Comparison of ENCODE assay signal across 14 mouse cellular contexts in genomic region chr11:32402712-32403111, GRCm38 (mm10). TPM values are rescaled to one million over a fixed set of nuclear protein-coding genes. Genes with fewer than 3 reads are reported as not detected.
DNase-seq lines count a peak whose midpoint lies in the region; ATAC-seq and TF ChIP-seq lines count a peak whose summit lies in the region.
"Had no signal": no experiment of that assay in that cellular context is flagged by ENCODE, and none has a peak within 500 bp of the region (broad histone marks: within the 10 kb centered on the region; RNA-seq: fewer than 3 reads in every experiment).

No protein-coding gene starts in this region.

- peak; percentile 53 for ATAC-seq in forebrain, embryonic 13.5 days
- no peak for ATAC-seq in liver, postnatal 0 days
- ATAC-seq: midbrain, embryonic 15.5 days; Patski had no signal

- H3K4me1 ChIP-seq in forebrain, embryonic 13.5 days: 0 out of 2 replicates have a peak, but pooled peaks cover 5% of the 10 kb centered on the region
- peaks cover 5% of the 10 kb centered on the region for H3K4me1 ChIP-seq in forebrain, embryonic 10.5 days
- H3K4me1 ChIP-seq in liver, postnatal 0 days (ENCODE audit: insufficient read depth): no peaks in the 10 kb centered on the region

- 78% methylated on average over 7 of the region's 7 CpGs for WGBS in forebrain, embryonic 13.5 days
- 86% methylated on average over 7 of the region's 7 CpGs for WGBS in forebrain, embryonic 10.5 days
- 58% methylated on average over 5 of the region's 7 CpGs for WGBS in liver, postnatal 0 days (ENCODE audit: insufficient replicate concordance)

- no peak overlapping the region for H3K4me3 ChIP-seq in forebrain, embryonic 13.5 days
- no peak overlapping the region for H3K4me3 ChIP-seq in forebrain, embryonic 10.5 days
- H3K4me3 ChIP-seq in liver, postnatal 0 days (ENCODE audit: low read depth, low read length): no peak overlapping the region
- H3K4me3 ChIP-seq: heart, embryonic 10.5 days; liver, embryonic 15.5 days; midbrain, embryonic 15.5 days had no signal

- no peak overlapping the region for H3K27ac ChIP-seq in forebrain, embryonic 13.5 days
- H3K27ac ChIP-seq in forebrain, embryonic 10.5 days: no peak overlapping the region
- H3K27ac ChIP-seq in liver, postnatal 0 days (ENCODE audit: low read depth): no peak overlapping the region
- H3K27ac ChIP-seq: heart, embryonic 10.5 days; hindbrain, embryonic 14.5 days; liver, embryonic 15.5 days; midbrain, embryonic 15.5 days had no signal

- H3K9ac ChIP-seq in forebrain, embryonic 13.5 days: no peak overlapping the region
- no peak overlapping the region for H3K9ac ChIP-seq in liver, postnatal 0 days (replicated peaks)
- H3K9ac ChIP-seq: hindbrain, embryonic 14.5 days; liver, embryonic 15.5 days; midbrain, embryonic 15.5 days had no signal

- TF ChIP-seq EP300 in liver, postnatal 0 days (IDR thresholded peaks at IDR 0.05; ENCODE audit: low read depth): no peak

- no peak for DNase-seq in forebrain, embryonic 10.5 days (ENCODE audit: extremely low spot score, low spot score)
- DNase-seq in adipocyte (ENCODE audit: low spot score): peak; percentile 71
- DNase-seq in layer of hippocampus, adult 18-20 months (ENCODE audit: low spot score in 2 of 2): peak; percentile 64 to 68
- peak; percentile 82 to 90 for DNase-seq in left cerebral cortex, postnatal 14 days (ENCODE audit: low spot score in 2 of 2)
- no peak for DNase-seq in embryo, embryonic 11 days
- no peak for DNase-seq in spleen, postnatal 36 days (ENCODE audit: low spot score in 2 of 2)
- no peak for DNase-seq in liver, postnatal 0 days
- DNase-seq: kidney, postnatal 36 days had no signal

- no peak overlapping the region for H3K4me2 ChIP-seq in forebrain, embryonic 13.5 days
- no peak overlapping the region for H3K4me2 ChIP-seq in liver, postnatal 0 days (ENCODE audit: low read depth, low read length)
- H3K4me2 ChIP-seq: hindbrain, embryonic 14.5 days; liver, embryonic 15.5 days; midbrain, embryonic 15.5 days had no signal

- no peaks in the 10 kb centered on the region for H3K9me3 ChIP-seq in forebrain, embryonic 13.5 days (replicated peaks)
- no peaks in the 10 kb centered on the region for H3K9me3 ChIP-seq in forebrain, embryonic 10.5 days
- H3K9me3 ChIP-seq in liver, postnatal 0 days (ENCODE audit: low read length): no peaks in the 10 kb centered on the region
- H3K9me3 ChIP-seq: heart, embryonic 10.5 days; liver, embryonic 15.5 days; midbrain, embryonic 15.5 days had no signal

- no peaks in the 10 kb centered on the region for H3K27me3 ChIP-seq in forebrain, embryonic 13.5 days
- H3K27me3 ChIP-seq in forebrain, embryonic 10.5 days (ENCODE audit: poor library complexity, severe bottlenecking): no peaks in the 10 kb centered on the region
- no peaks in the 10 kb centered on the region for H3K27me3 ChIP-seq in liver, postnatal 0 days (ENCODE audit: insufficient read depth, low read length)
- H3K27me3 ChIP-seq: liver, embryonic 15.5 days; midbrain, embryonic 15.5 days; Patski had no signal

- H3K36me3 ChIP-seq in forebrain, embryonic 13.5 days (ENCODE audit: poor library complexity, severe bottlenecking): peaks cover 62% of the 10 kb centered on the region
- H3K36me3 ChIP-seq in forebrain, embryonic 10.5 days (replicated peaks): peaks cover 88% of the 10 kb centered on the region
- no peaks in the 10 kb centered on the region for H3K36me3 ChIP-seq in liver, postnatal 0 days (replicated peaks; ENCODE audit: insufficient read depth, low read length)
- H3K36me3 ChIP-seq: liver, embryonic 15.5 days had no signal

- TF ChIP-seq CTCF in liver, postnatal 0 days (IDR thresholded peaks at IDR 0.05; ENCODE audit: low read depth): no peak

- intact Hi-C loops in left cerebral cortex, postnatal 14 days (cut with DNase I): no loop called here

RNA-seq across cellular contexts. Expression of gene Ubtd2, which starts 52.5 kb away (rescaled TPM):
- polyA plus RNA-seq in forebrain, embryonic 13.5 days (2015; fragmentation: Nextera tagmentation; extraction: Ambion mirVana): 59.4 and 60.4 TPM in 2 replicates
- polyA plus RNA-seq in forebrain, embryonic 10.5 days (2016; fragmentation: Nextera tagmentation; extraction: Ambion mirVana): 71.3 and 71.7 TPM in 2 replicates
- total RNA-seq in layer of hippocampus, adult 18-20 months (2021): 10 to 100 TPM; 27.4 to 31.3 TPM
- total RNA-seq in left cerebral cortex, postnatal 14 days (2021): 10 to 100 TPM; 52.7 to 53.0 TPM
- 3.1 and 3.2 TPM in 2 replicates for polyA plus RNA-seq in liver, postnatal 0 days (2015; fragmentation: Nextera tagmentation; extraction: Ambion mirVana)

RNA-seq across cellular contexts. Expression of gene Sh3pxd2b, which starts 55.1 kb away (rescaled TPM):
- polyA plus RNA-seq in forebrain, embryonic 13.5 days (2015; fragmentation: Nextera tagmentation; extraction: Ambion mirVana): 15.7 and 18.6 TPM in 2 replicates
- 23.0 and 23.4 TPM in 2 replicates for polyA plus RNA-seq in forebrain, embryonic 10.5 days (2016; fragmentation: Nextera tagmentation; extraction: Ambion mirVana)
- 10 to 100 TPM; 10.0 to 12.0 TPM for total RNA-seq in layer of hippocampus, adult 18-20 months (2021)
- total RNA-seq in left cerebral cortex, postnatal 14 days (2021): 10 to 100 TPM; 20.7 to 23.2 TPM
- 0.49 and 0.79 TPM in 2 replicates for polyA plus RNA-seq in liver, postnatal 0 days (2015; fragmentation: Nextera tagmentation; extraction: Ambion mirVana)

Comparison
In these comparisons a context has a peak if more than half of its experiments do, and no peak if none do; other contexts are left out.
1. DNase-seq: peak in adipocyte (single experiment), layer of hippocampus, adult 18-20 months (2 of 2) and left cerebral cortex, postnatal 14 days (2 of 2); none in forebrain, embryonic 10.5 days (single experiment), embryo, embryonic 11 days (single experiment), spleen, postnatal 36 days (0 of 2) and liver, postnatal 0 days (single experiment).
2. RNA of gene Ubtd2, which starts 52.5 kb away (polyA plus RNA-seq): 71.3 to 71.7 TPM in forebrain, embryonic 10.5 days and 59.4 to 60.4 TPM in forebrain, embryonic 13.5 days; 3.1 to 3.2 TPM in liver, postnatal 0 days; every median in the first group is over 10 times any median in the second.